Mouse (Mus musculus): ENCODE measurements around the gene Tmem54.

The Tmem54 gene

GRCm38 (mm10) chr4:129105356-129105755 is at the start of gene Tmem54:
Gene Tmem54 (plus strand): TSS chr4:129105548.
- no peak for ATAC-seq (ENCODE audit: insufficient number of reproducible peaks, low FRiP score, low TSS enrichment)

GRCm38 (mm10) chr4:129055562-129055961 is 49.8 kb upstream of the Tmem54 start:
- ATAC-seq (ENCODE audit: insufficient number of reproducible peaks, low FRiP score, low TSS enrichment): no peak

- peak; percentile 92 for ATAC-seq (ENCODE audit: insufficient number of reproducible peaks, low FRiP score, low TSS enrichment)
These were observed 47.7 kb upstream of the Tmem54 start for GRCm38 (mm10) chr4:129057533-129058206.

- ATAC-seq (ENCODE audit: insufficient number of reproducible peaks, low FRiP score, low TSS enrichment): peak; percentile 53
These were observed 46.9 kb upstream of the Tmem54 start, which contains the start of gene Rnf19b for GRCm38 (mm10) chr4:129058207-129059092. Gene Rnf19b (plus strand): TSS chr4:129058271.

GRCm38 (mm10) chr4:129059125-129059551 is 46.2 kb upstream of the Tmem54 start:
- ATAC-seq (ENCODE audit: insufficient number of reproducible peaks, low FRiP score, low TSS enrichment): no peak

GRCm38 (mm10) chr4:129059922-129060321 is 45.4 kb upstream of the Tmem54 start:
- ATAC-seq (ENCODE audit: insufficient number of reproducible peaks, low FRiP score, low TSS enrichment): no peak

GRCm38 (mm10) chr4:129061486-129061885 is 43.9 kb upstream of the Tmem54 start:
- ATAC-seq (ENCODE audit: insufficient number of reproducible peaks, low FRiP score, low TSS enrichment): no peak

GRCm38 (mm10) chr4:129062281-129063075 is 42.9 kb upstream of the Tmem54 start:
- ATAC-seq (ENCODE audit: insufficient number of reproducible peaks, low FRiP score, low TSS enrichment): no peak

GRCm38 (mm10) chr4:129065688-129066236 is 39.6 kb upstream of the Tmem54 start:
- no peak for ATAC-seq (ENCODE audit: insufficient number of reproducible peaks, low FRiP score, low TSS enrichment)

- no peak for ATAC-seq (ENCODE audit: insufficient number of reproducible peaks, low FRiP score, low TSS enrichment)
These were observed 37.5 kb upstream of the Tmem54 start for GRCm38 (mm10) chr4:129067638-129068415.

GRCm38 (mm10) chr4:129068848-129069247 is 36.5 kb upstream of the Tmem54 start:
- ATAC-seq (ENCODE audit: insufficient number of reproducible peaks, low FRiP score, low TSS enrichment): no peak

GRCm38 (mm10) chr4:129079126-129079525 is 26.2 kb upstream of the Tmem54 start:
- no peak for ATAC-seq (ENCODE audit: insufficient number of reproducible peaks, low FRiP score, low TSS enrichment)

GRCm38 (mm10) chr4:129081041-129081440 is 24.3 kb upstream of the Tmem54 start:
- ATAC-seq (ENCODE audit: insufficient number of reproducible peaks, low FRiP score, low TSS enrichment): peak; percentile 90

- ATAC-seq (ENCODE audit: insufficient number of reproducible peaks, low FRiP score, low TSS enrichment): peak; percentile 71; the same call in 1 of the 2 replicates
These were observed 23.8 kb upstream of the Tmem54 start for GRCm38 (mm10) chr4:129081512-129081911.

GRCm38 (mm10) chr4:129081939-129082338 is 23.4 kb upstream of the Tmem54 start:
- ATAC-seq (ENCODE audit: insufficient number of reproducible peaks, low FRiP score, low TSS enrichment): no peak

GRCm38 (mm10) chr4:129082379-129083115 is 22.8 kb upstream of the Tmem54 start:
- ATAC-seq (ENCODE audit: insufficient number of reproducible peaks, low FRiP score, low TSS enrichment): 0 out of 2 replicates have a peak, but pooled peaks have one; percentile 49

- ATAC-seq (ENCODE audit: insufficient number of reproducible peaks, low FRiP score, low TSS enrichment): no peak
These were observed 20.5 kb upstream of the Tmem54 start for GRCm38 (mm10) chr4:129084896-129085295.

GRCm38 (mm10) chr4:129086078-129086477 is 19.3 kb upstream of the Tmem54 start:
- peak; percentile 43; the same call in 1 of the 2 replicates for ATAC-seq (ENCODE audit: insufficient number of reproducible peaks, low FRiP score, low TSS enrichment)

- ATAC-seq (ENCODE audit: insufficient number of reproducible peaks, low FRiP score, low TSS enrichment): no peak
These were observed 17.5 kb upstream of the Tmem54 start for GRCm38 (mm10) chr4:129087850-129088249.
